ENCODE assay signal across 23 mouse cellular contexts in the genomic region with DNA sequence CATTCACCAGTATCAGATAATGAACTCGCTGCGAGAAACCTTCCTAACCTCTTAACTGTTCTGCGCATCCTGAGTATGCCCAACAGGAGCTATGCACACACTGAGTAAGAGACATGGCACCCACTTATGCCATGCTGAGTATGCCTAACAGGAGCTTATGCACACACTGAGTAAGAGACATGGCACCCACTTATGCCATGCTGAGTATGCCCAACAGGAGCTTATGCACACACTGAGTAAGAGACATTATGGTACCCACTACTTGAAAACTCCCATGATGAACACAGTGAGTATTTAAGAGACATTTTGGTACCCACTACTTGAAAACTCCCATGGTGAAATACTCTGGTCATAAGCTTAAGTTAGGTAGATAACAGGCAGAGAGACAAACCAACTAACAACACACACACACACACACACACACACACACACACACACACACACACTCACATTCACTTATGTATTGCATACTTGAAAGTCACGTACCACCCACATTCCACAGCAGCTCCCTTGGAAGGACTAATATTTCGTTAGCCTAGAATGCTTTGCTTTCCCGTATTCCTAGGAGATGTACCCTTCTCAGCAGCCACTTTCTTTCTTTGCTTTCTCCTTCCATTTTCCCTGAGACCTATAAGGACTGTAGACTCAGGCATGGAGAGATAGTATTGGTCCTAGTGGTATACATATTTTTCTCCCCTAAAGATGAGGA.
DNase-seq lines count a peak whose midpoint lies in the region; ATAC-seq and TF ChIP-seq lines count a peak whose summit lies in the region.
"Had no signal": no experiment of that assay in that cellular context is flagged by ENCODE, and none has a peak within 500 bp of the region (broad histone marks: within the 10 kb centered on the region; RNA-seq: fewer than 3 reads in every experiment).

No protein-coding gene starts in this region.

- no peaks in the 10 kb centered on the region for H3K4me1 ChIP-seq in lung, adult 2 months (ENCODE audit: control insufficient read depth, insufficient read depth, low read length)
- H3K4me1 ChIP-seq in lung, embryonic 16.5 days (replicated peaks; ENCODE audit: control insufficient read depth, insufficient read depth, low read length): no peaks in the 10 kb centered on the region
- H3K4me1 ChIP-seq: embryonic facial prominence, embryonic 13.5 days; embryonic facial prominence, embryonic 15.5 days; forebrain, embryonic 10.5 days; forebrain, embryonic 12.5 days had no signal

- no peak for TF ChIP-seq POLR2A in lung, adult 2 months (IDR thresholded peaks at IDR 0.05; ENCODE audit: borderline replicate concordance, extremely low read depth, low read depth, low read length)

- 63% methylated on average over 6 of the region's 6 CpGs for WGBS in lung, adult 2 months
- WGBS in lung, embryonic 16.5 days: 64% methylated on average over 6 of the region's 6 CpGs

- ATAC-seq in lung, embryonic 16.5 days (ENCODE audit: low read depth): peak; percentile 93
- ATAC-seq: forebrain, embryonic 14.5 days; forebrain, embryonic 16.5 days had no signal

- no peaks in the 10 kb centered on the region for H3K9me3 ChIP-seq in lung, embryonic 16.5 days (ENCODE audit: control insufficient read depth, low read length)
- H3K9me3 ChIP-seq: embryonic facial prominence, embryonic 13.5 days; embryonic facial prominence, embryonic 15.5 days; forebrain, embryonic 10.5 days; forebrain, embryonic 12.5 days had no signal

- H3K9ac ChIP-seq in lung, embryonic 16.5 days (ENCODE audit: low read length): no peak overlapping the region
- H3K9ac ChIP-seq: embryonic facial prominence, embryonic 13.5 days; embryonic facial prominence, embryonic 15.5 days; forebrain, embryonic 12.5 days had no signal

- H3K4me2 ChIP-seq in lung, embryonic 16.5 days (ENCODE audit: low read depth, low read length): no peak overlapping the region
- H3K4me2 ChIP-seq: embryonic facial prominence, embryonic 13.5 days; embryonic facial prominence, embryonic 15.5 days; forebrain, embryonic 12.5 days had no signal

- no peaks in the 10 kb centered on the region for H3K27me3 ChIP-seq in lung, embryonic 16.5 days (ENCODE audit: control insufficient read depth, insufficient read depth, low read depth, low read length)
- H3K27me3 ChIP-seq: embryonic facial prominence, embryonic 13.5 days; embryonic facial prominence, embryonic 15.5 days; forebrain, embryonic 12.5 days had no signal

- no peak for TF ChIP-seq CTCF in lung, adult 2 months (IDR thresholded peaks at IDR 0.05; ENCODE audit: insufficient read depth, low read length)

- no peak overlapping the region for H3K4me3 ChIP-seq in lung, adult 2 months (replicated peaks; ENCODE audit: extremely low read depth, low read depth, low read length)
- H3K4me3 ChIP-seq in lung, embryonic 16.5 days (ENCODE audit: low read length): no peak overlapping the region
- H3K4me3 ChIP-seq: embryonic facial prominence, embryonic 13.5 days; embryonic facial prominence, embryonic 15.5 days; erythroblast, embryonic 14.5 days; forebrain, embryonic 10.5 days; forebrain, embryonic 12.5 days had no signal

- DNase-seq in lung, adult 2 months: peak; percentile 14
- DNase-seq in lung, postnatal 10 days: no peak
- peak; percentile 37 for DNase-seq in lung, postnatal 25 days (ENCODE audit: low spot score)
- no peak for DNase-seq in c-Kit-positive CD71-positive TER-119-positive erythroid progenitor cells, embryonic 14.5 days (ENCODE audit: low spot score)
- DNase-seq in kidney, postnatal 4 days: no peak
- no peak for DNase-seq in right cerebral cortex, postnatal 10 days (ENCODE audit: low spot score in 2 of 2)
- DNase-seq: adrenal gland, adult 2 months; adrenal gland, postnatal 10 days; adrenal gland, postnatal 25 days; cerebellum, adult 18-20 months; cerebellum, adult 8-10 months; cerebellum, adult 9-11 months; cerebellum, postnatal 14 days; cerebellum, postnatal 36 days; embryo, embryonic 11 days had no signal

- H3K27ac ChIP-seq in lung, embryonic 16.5 days (ENCODE audit: low read length): no peak overlapping the region
- H3K27ac ChIP-seq: embryonic facial prominence, embryonic 13.5 days; embryonic facial prominence, embryonic 15.5 days; forebrain, embryonic 10.5 days; forebrain, embryonic 12.5 days had no signal

- H3K36me3 ChIP-seq in lung, embryonic 16.5 days (ENCODE audit: control insufficient read depth, insufficient read depth, low read length): no peaks in the 10 kb centered on the region
- H3K36me3 ChIP-seq: embryonic facial prominence, embryonic 13.5 days; embryonic facial prominence, embryonic 15.5 days; forebrain, embryonic 10.5 days; forebrain, embryonic 12.5 days had no signal

Comparison
In these comparisons a context has a peak if more than half of its experiments do, and no peak if none do; other contexts are left out.
1. DNase-seq: peak in lung, adult 2 months (single experiment) and lung, postnatal 25 days (single experiment); none in lung, postnatal 10 days (single experiment), c-Kit-positive CD71-positive TER-119-positive erythroid progenitor cells, embryonic 14.5 days (single experiment), kidney, postnatal 4 days (0 of 2) and right cerebral cortex, postnatal 10 days (0 of 2).